Mouse (Mus musculus): ENCODE results near the gene Slmap. TPM values are rescaled to one million over a fixed set of nuclear protein-coding genes. Genes with fewer than 3 reads are reported as not detected.

Slmap gene
- total and polyA plus RNA-seq, 3 experiments: 19.0 to 61.0 (median 51.0) TPM

- no peak overlapping the region for H3K4me2 ChIP-seq (ENCODE audit: insufficient read depth, low read depth, poor library complexity, severe bottlenecking)
- H3K9ac ChIP-seq (ENCODE audit: insufficient read depth, low read depth): no peak overlapping the region
- peaks cover 9 to 57% of the 10 kb centered on the region in 2 experiments for H3K36me3 ChIP-seq (replicated peaks in 1 of 2; ENCODE audit: control insufficient read depth in 1 of 2, insufficient read depth in 1 of 2, low read length in 1 of 2)
- H3K4me3 ChIP-seq (replicated peaks in 1 of 3; ENCODE audit: low read depth in 2 of 3, low read length in 2 of 3, poor library complexity in 1 of 3): no peak overlapping the region
- H3K4me1 ChIP-seq (ENCODE audit: control insufficient read depth in 1 of 2, insufficient read depth in 2 of 2): peaks cover 0 to 9% of the 10 kb centered on the region in 2 experiments; a peak in 2 of 4 replicates
- H3K27me3 ChIP-seq (replicated peaks): no peaks in the 10 kb centered on the region
- H3K27ac ChIP-seq (ENCODE audit: insufficient read depth, low read depth): no peak overlapping the region
- dilution Hi-C loops (cut with MboI; ENCODE audit: extremely low pct_ligation_motif_present, extremely low pct_unique_long_range_greater_than_20kb, low sequenced_read_pairs) (no loop called here), in situ Hi-C loops (cut with MboI; ENCODE audit: low pct_ligation_motif_present, low pct_unique_long_range_greater_than_20kb, low sequenced_read_pairs) (no loop called here)
- peaks cover 4% of the 10 kb centered on the region for H3K9me3 ChIP-seq (replicated peaks; ENCODE audit: low read length)
- TF ChIP-seq ZKSCAN1 (IDR thresholded peaks at IDR 0.05; ENCODE audit: borderline replicate concordance, low read depth, low read length) (no peak), MAZ (IDR thresholded peaks at IDR 0.05; ENCODE audit: low read depth, low read length) (no peak)
- no peaks in the 10 kb centered on the region for H3K79me2 ChIP-seq (replicated peaks; ENCODE audit: control insufficient read depth, extremely low read depth, insufficient read depth, poor library complexity, severe bottlenecking)
- no peak for DNase-seq (ENCODE audit: extremely low read depth)
These were observed 79.9 kb downstream of the Slmap start for GRCm38 (mm10) chr14:26454851-26455250.

- Histone ChIP-seq H3K27me3 (replicated peaks) (no peaks in the 10 kb centered on the region), H3K9me3 (replicated peaks; ENCODE audit: low read length) (no peaks in the 10 kb centered on the region), H3K9ac (ENCODE audit: insufficient read depth, low read depth) (no peak overlapping the region), H3K27ac (ENCODE audit: insufficient read depth, low read depth) (no peak overlapping the region), H3K4me3 (replicated peaks in 1 of 3; ENCODE audit: low read depth in 2 of 3, low read length in 2 of 3, poor library complexity in 1 of 3) (no peak overlapping the region), H3K4me2 (ENCODE audit: insufficient read depth, low read depth, poor library complexity, severe bottlenecking) (no peak overlapping the region), H3K36me3 (replicated peaks in 1 of 2; ENCODE audit: control insufficient read depth in 1 of 2, insufficient read depth in 1 of 2, low read length in 1 of 2) (peaks cover 9 to 54% of the 10 kb centered on the region in 2 experiments), H3K4me1 (ENCODE audit: control insufficient read depth in 1 of 2, insufficient read depth in 2 of 2) (no peaks in the 10 kb centered on the region), H3K79me2 (replicated peaks; ENCODE audit: control insufficient read depth, extremely low read depth, insufficient read depth, poor library complexity, severe bottlenecking) (no peaks in the 10 kb centered on the region)
- in situ Hi-C loops (cut with MboI; ENCODE audit: low pct_ligation_motif_present, low pct_unique_long_range_greater_than_20kb, low sequenced_read_pairs): no loop called here
- no peak for DNase-seq (ENCODE audit: extremely low read depth)
- TF ChIP-seq ZMIZ1 (IDR thresholded peaks at IDR 0.05; ENCODE audit: low read depth, low read length): no peak
- no peak for TF ChIP-seq POLR2A (IDR thresholded peaks at IDR 0.05; ENCODE audit: low read depth, low read length)
- no peak for TF ChIP-seq RAD21 (IDR thresholded peaks at IDR 0.05; ENCODE audit: low read depth, low read length)
- TF ChIP-seq CTCF (conservative IDR thresholded peaks at IDR 0.05 in 1 of 2, IDR thresholded peaks at IDR 0.05 in 1 of 2; ENCODE audit: low read depth in 2 of 2, low read length in 2 of 2): no peak
- TF ChIP-seq SMC3 (IDR thresholded peaks at IDR 0.05; ENCODE audit: low read depth, low read length): no peak
- TF ChIP-seq BHLHE40 (IDR thresholded peaks at IDR 0.05; ENCODE audit: low read depth, low read length): no peak
- no peak for TF ChIP-seq CHD1 (IDR thresholded peaks at IDR 0.05; ENCODE audit: low read depth, low read length)
- no peak for TF ChIP-seq RCOR1 (conservative IDR thresholded peaks at IDR 0.05; ENCODE audit: low read depth, low read length)
- no peak for TF ChIP-seq MYC (IDR thresholded peaks at IDR 0.05; ENCODE audit: low read depth, low read length)
- TF ChIP-seq TCF12 (IDR thresholded peaks at IDR 0.05; ENCODE audit: low read depth, low read length): no peak
- no peak for TF ChIP-seq NRF1 (IDR thresholded peaks at IDR 0.05; ENCODE audit: low read depth, low read length)
- TF ChIP-seq MAZ (IDR thresholded peaks at IDR 0.05; ENCODE audit: low read depth, low read length): no peak
- TF ChIP-seq MXI1 (IDR thresholded peaks at IDR 0.05; ENCODE audit: low read depth, low read length): no peak
- TF ChIP-seq GABPA (IDR thresholded peaks at IDR 0.05; ENCODE audit: insufficient replicate concordance, low read depth, low read length): no peak
- no peak for TF ChIP-seq POLR2AphosphoS2 (IDR thresholded peaks at IDR 0.05; ENCODE audit: low read depth, low read length)
- TF ChIP-seq HCFC1 (IDR thresholded peaks at IDR 0.05; ENCODE audit: low read depth, low read length): no peak
- TF ChIP-seq UBTF (IDR thresholded peaks at IDR 0.05; ENCODE audit: low read depth, low read length): no peak
- TF ChIP-seq EP300 (IDR thresholded peaks at IDR 0.05; ENCODE audit: low read length): no peak
- dilution Hi-C loops (cut with MboI; ENCODE audit: extremely low pct_ligation_motif_present, extremely low pct_unique_long_range_greater_than_20kb, low sequenced_read_pairs): no loop called here
These were observed 84.5 kb downstream of the Slmap start for GRCm38 (mm10) chr14:26450036-26450800.
